Mouse (Mus musculus): ENCODE results near the gene Tll1. TPM values are rescaled to one million over a fixed set of nuclear protein-coding genes. Genes with fewer than 3 reads are reported as not detected.
A peak's percentile ranks its signal among the peaks of the same experiment; 100 is the strongest.

Gene Tll1
- total and polyA plus RNA-seq, 2 experiments from 2014 or later: 0.80 to 0.85 TPM

GRCm38 (mm10) chr8:64198326-64198725, 7.7 kb downstream of the Tll1 start:
- peak; percentile 51; the same call in 1 of the 2 replicates for ATAC-seq (ENCODE audit: insufficient read depth, low read depth)
- Histone ChIP-seq H3K36me3 (replicated peaks; ENCODE audit: control insufficient read depth, insufficient read depth, low read length) (no peaks in the 10 kb centered on the region), H3K4me3 (ENCODE audit: low read depth, low read length) (no peak overlapping the region), H3K9me3 (replicated peaks; ENCODE audit: control insufficient read depth, low read length) (no peaks in the 10 kb centered on the region), H3K27ac (ENCODE audit: low read depth) (no peak overlapping the region), H3K27me3 (ENCODE audit: control insufficient read depth, insufficient read depth, low read length) (no peaks in the 10 kb centered on the region), H3K4me2 (ENCODE audit: low read depth, low read length) (no peak overlapping the region), H3K4me1 (ENCODE audit: control insufficient read depth, insufficient read depth) (no peaks in the 10 kb centered on the region), H3K9ac (replicated peaks; ENCODE audit: low read depth, low read length) (no peak overlapping the region)
- DNase-seq (ENCODE audit: low spot score): no peak
- TF ChIP-seq CTCF (IDR thresholded peaks at IDR 0.05; ENCODE audit: low read depth) (no peak), EP300 (IDR thresholded peaks at IDR 0.05; ENCODE audit: low read depth) (no peak)
- 42% methylated on average over 2 of the region's 2 CpGs for WGBS

- H3K27me3 ChIP-seq (ENCODE audit: control insufficient read depth, insufficient read depth, low read length): no peaks in the 10 kb centered on the region
- H3K4me2 ChIP-seq (ENCODE audit: low read depth, low read length): no peak overlapping the region
- WGBS: 63% methylated on average over 2 of the region's 2 CpGs
- H3K4me1 ChIP-seq (ENCODE audit: control insufficient read depth, insufficient read depth): no peaks in the 10 kb centered on the region
- no peak overlapping the region for H3K27ac ChIP-seq (ENCODE audit: low read depth)
- ATAC-seq (ENCODE audit: insufficient read depth, low read depth) (no peak), DNase-seq (ENCODE audit: low spot score) (no peak)
- TF ChIP-seq EP300 (IDR thresholded peaks at IDR 0.05; ENCODE audit: low read depth) (no peak), CTCF (IDR thresholded peaks at IDR 0.05; ENCODE audit: low read depth) (no peak)
- no peaks in the 10 kb centered on the region for H3K9me3 ChIP-seq (replicated peaks; ENCODE audit: control insufficient read depth, low read length)
- no peaks in the 10 kb centered on the region for H3K36me3 ChIP-seq (replicated peaks; ENCODE audit: control insufficient read depth, insufficient read depth, low read length)
- H3K9ac ChIP-seq (replicated peaks; ENCODE audit: low read depth, low read length): no peak overlapping the region
- no peak overlapping the region for H3K4me3 ChIP-seq (ENCODE audit: low read depth, low read length)
Observed at GRCm38 (mm10) chr8:64193421-64193820, 12.7 kb downstream of the Tll1 start.

- Histone ChIP-seq H3K9ac (replicated peaks; ENCODE audit: low read depth, low read length) (no peak overlapping the region), H3K36me3 (replicated peaks; ENCODE audit: control insufficient read depth, insufficient read depth, low read length) (no peaks in the 10 kb centered on the region), H3K9me3 (replicated peaks; ENCODE audit: control insufficient read depth, low read length) (no peaks in the 10 kb centered on the region), H3K4me1 (ENCODE audit: control insufficient read depth, insufficient read depth) (no peaks in the 10 kb centered on the region), H3K4me3 (ENCODE audit: low read depth, low read length) (no peak overlapping the region), H3K27me3 (ENCODE audit: control insufficient read depth, insufficient read depth, low read length) (no peaks in the 10 kb centered on the region), H3K4me2 (ENCODE audit: low read depth, low read length) (no peak overlapping the region), H3K27ac (ENCODE audit: low read depth) (no peak overlapping the region)
- WGBS: 85% methylated on average over 2 of the region's 2 CpGs
- ATAC-seq (ENCODE audit: insufficient read depth, low read depth): no peak
- no peak for DNase-seq (ENCODE audit: low spot score)
- TF ChIP-seq EP300 (IDR thresholded peaks at IDR 0.05; ENCODE audit: low read depth) (no peak), CTCF (IDR thresholded peaks at IDR 0.05; ENCODE audit: low read depth) (no peak)
Observed at GRCm38 (mm10) chr8:64187881-64188280, 18.2 kb downstream of the Tll1 start.

- ATAC-seq (ENCODE audit: insufficient read depth, low read depth) (no peak), DNase-seq (ENCODE audit: low spot score) (no peak)
- TF ChIP-seq EP300 (IDR thresholded peaks at IDR 0.05; ENCODE audit: low read depth) (no peak), CTCF (IDR thresholded peaks at IDR 0.05; ENCODE audit: low read depth) (no peak)
- Histone ChIP-seq H3K27me3 (ENCODE audit: control insufficient read depth, insufficient read depth, low read length) (no peaks in the 10 kb centered on the region), H3K9me3 (replicated peaks; ENCODE audit: control insufficient read depth, low read length) (no peaks in the 10 kb centered on the region), H3K4me1 (ENCODE audit: control insufficient read depth, insufficient read depth) (no peaks in the 10 kb centered on the region), H3K4me2 (ENCODE audit: low read depth, low read length) (no peak overlapping the region), H3K36me3 (replicated peaks; ENCODE audit: control insufficient read depth, insufficient read depth, low read length) (no peaks in the 10 kb centered on the region), H3K4me3 (ENCODE audit: low read depth, low read length) (no peak overlapping the region), H3K27ac (ENCODE audit: low read depth) (no peak overlapping the region), H3K9ac (replicated peaks; ENCODE audit: low read depth, low read length) (no peak overlapping the region)
- WGBS: 80% methylated on average over 2 of the region's 2 CpGs
Observed at GRCm38 (mm10) chr8:64176931-64177330, 29.1 kb downstream of the Tll1 start.

GRCm38 (mm10) chr8:64174916-64175315, 31.2 kb downstream of the Tll1 start:
- H3K4me2 ChIP-seq (ENCODE audit: low read depth, low read length): no peak overlapping the region
- H3K4me3 ChIP-seq (ENCODE audit: low read depth, low read length): no peak overlapping the region
- H3K9me3 ChIP-seq (replicated peaks; ENCODE audit: control insufficient read depth, low read length): no peaks in the 10 kb centered on the region
- no peak for DNase-seq (ENCODE audit: low spot score)
- H3K36me3 ChIP-seq (replicated peaks; ENCODE audit: control insufficient read depth, insufficient read depth, low read length): no peaks in the 10 kb centered on the region
- TF ChIP-seq CTCF (IDR thresholded peaks at IDR 0.05; ENCODE audit: low read depth): no peak
- no peak for TF ChIP-seq EP300 (IDR thresholded peaks at IDR 0.05; ENCODE audit: low read depth)
- WGBS: 67% methylated on average over 3 of the region's 3 CpGs
- no peak overlapping the region for H3K27ac ChIP-seq (ENCODE audit: low read depth)
- H3K27me3 ChIP-seq (ENCODE audit: control insufficient read depth, insufficient read depth, low read length): no peaks in the 10 kb centered on the region
- no peak overlapping the region for H3K9ac ChIP-seq (replicated peaks; ENCODE audit: low read depth, low read length)
- no peak for ATAC-seq (ENCODE audit: insufficient read depth, low read depth)
- H3K4me1 ChIP-seq (ENCODE audit: control insufficient read depth, insufficient read depth): no peaks in the 10 kb centered on the region

GRCm38 (mm10) chr8:64173759-64174158, 32.3 kb downstream of the Tll1 start:
- Histone ChIP-seq H3K4me2 (ENCODE audit: low read depth, low read length) (no peak overlapping the region), H3K27me3 (ENCODE audit: control insufficient read depth, insufficient read depth, low read length) (no peaks in the 10 kb centered on the region), H3K9ac (replicated peaks; ENCODE audit: low read depth, low read length) (no peak overlapping the region), H3K36me3 (replicated peaks; ENCODE audit: control insufficient read depth, insufficient read depth, low read length) (no peaks in the 10 kb centered on the region), H3K9me3 (replicated peaks; ENCODE audit: control insufficient read depth, low read length) (no peaks in the 10 kb centered on the region), H3K4me3 (ENCODE audit: low read depth, low read length) (no peak overlapping the region), H3K4me1 (ENCODE audit: control insufficient read depth, insufficient read depth) (no peaks in the 10 kb centered on the region), H3K27ac (ENCODE audit: low read depth) (no peak overlapping the region)
- TF ChIP-seq EP300 (IDR thresholded peaks at IDR 0.05; ENCODE audit: low read depth): no peak
- no peak for TF ChIP-seq CTCF (IDR thresholded peaks at IDR 0.05; ENCODE audit: low read depth)
- no peak for DNase-seq (ENCODE audit: low spot score)
- WGBS: 66% methylated on average over 2 of the region's 2 CpGs
- no peak for ATAC-seq (ENCODE audit: insufficient read depth, low read depth)
